Mouse (Mus musculus): ENCODE results near the gene Sec22c. TPM values are rescaled to one million over a fixed set of nuclear protein-coding genes. Genes with fewer than 3 reads are reported as not detected.
A peak's percentile ranks its signal among the peaks of the same experiment; 100 is the strongest.

Sec22c gene
- polyA plus RNA-seq, 1 experiment from 2014 or later: 7.4 TPM

GRCm38 (mm10) chr9:121719347-121720331, 14.3 kb upstream of the Sec22c start:
- H3K9ac ChIP-seq (ENCODE audit: low read depth, low read length): peak overlapping the region; percentile 95
- peak; percentile 72 for ATAC-seq (replicated peaks; ENCODE audit: low FRiP score, low read depth)
- TF ChIP-seq CTCF (IDR thresholded peaks at IDR 0.05; ENCODE audit: low read depth): no peak

GRCm38 (mm10) chr9:121718792-121719318, 13.6 kb upstream of the Sec22c start, which contains the start of gene Nktr:
Gene Nktr, plus strand, starts transcription at chr9:121719169.
- Histone ChIP-seq H3K9me3 (replicated peaks; ENCODE audit: low read length) (no peaks in the 10 kb centered on the region), H3K4me2 (ENCODE audit: low read length) (peak within 1 kb of the TSS; percentile 84), H3K36me3 (ENCODE audit: insufficient read depth, low read length) (no peaks in the 10 kb centered on the region), H3K9ac (ENCODE audit: low read depth, low read length) (peak within 1 kb of the TSS; percentile 95), H3K27ac (peak within 1 kb of the TSS; percentile 98), H3K4me1 (replicated peaks; ENCODE audit: insufficient read depth, low read length) (0 out of 2 replicates have a peak, but pooled peaks cover 2% of the 10 kb centered on the region), H3K4me3 (replicated peaks; ENCODE audit: low read depth, low read length) (peak within 1 kb of the TSS; percentile 71), H3K27me3 (ENCODE audit: insufficient read depth, low read length) (no peaks in the 10 kb centered on the region)
- peak; percentile 38 for TF ChIP-seq CTCF (IDR thresholded peaks at IDR 0.05; ENCODE audit: low read depth)
- WGBS: under 1% methylated on average over 60 of the region's 61 CpGs
- DNase-seq (ENCODE audit: low spot score): peak; percentile 99
- ATAC-seq (replicated peaks; ENCODE audit: low FRiP score, low read depth): peak; percentile 99

More at GRCm38 (mm10) chr9:121719347-121720331, 14.3 kb upstream of the Sec22c start:
- no peaks in the 10 kb centered on the region for H3K36me3 ChIP-seq (ENCODE audit: insufficient read depth, low read length)
- H3K4me3 ChIP-seq (replicated peaks; ENCODE audit: low read depth, low read length): peak overlapping the region; percentile 71
- peak; percentile 66 for DNase-seq (ENCODE audit: low spot score)
- WGBS: under 1% methylated on average over 69 of the region's 87 CpGs
- H3K27me3 ChIP-seq (ENCODE audit: insufficient read depth, low read length): no peaks in the 10 kb centered on the region
- peak overlapping the region; percentile 84 for H3K4me2 ChIP-seq (ENCODE audit: low read length)
- 0 out of 2 replicates have a peak, but pooled peaks cover 2% of the 10 kb centered on the region for H3K4me1 ChIP-seq (replicated peaks; ENCODE audit: insufficient read depth, low read length)
- H3K27ac ChIP-seq: peak overlapping the region; percentile 98
- no peaks in the 10 kb centered on the region for H3K9me3 ChIP-seq (replicated peaks; ENCODE audit: low read length)

- no peaks in the 10 kb centered on the region for H3K27me3 ChIP-seq (ENCODE audit: insufficient read depth, low read length)
- WGBS: 68% methylated on average over 15 of the region's 15 CpGs
- H3K9ac ChIP-seq (ENCODE audit: low read depth, low read length): peak overlapping the region; percentile 52
- no peaks in the 10 kb centered on the region for H3K9me3 ChIP-seq (replicated peaks; ENCODE audit: low read length)
- DNase-seq (ENCODE audit: low spot score): no peak
- TF ChIP-seq CTCF (IDR thresholded peaks at IDR 0.05; ENCODE audit: low read depth): no peak
- peak overlapping the region; percentile 98 for H3K27ac ChIP-seq
- H3K36me3 ChIP-seq (ENCODE audit: insufficient read depth, low read length): no peaks in the 10 kb centered on the region
- H3K4me2 ChIP-seq (ENCODE audit: low read length): peak overlapping the region; percentile 49
- peak overlapping the region; percentile 71; the same call in 1 of the 2 replicates for H3K4me3 ChIP-seq (replicated peaks; ENCODE audit: low read depth, low read length)
- H3K4me1 ChIP-seq (replicated peaks; ENCODE audit: insufficient read depth, low read length): 0 out of 2 replicates have a peak, but pooled peaks cover 2% of the 10 kb centered on the region
- peak; percentile 5; the same call in 1 of the 2 replicates for ATAC-seq (replicated peaks; ENCODE audit: low FRiP score, low read depth)
These were observed 12.9 kb upstream of the Sec22c start for GRCm38 (mm10) chr9:121718070-121718705.

- Histone ChIP-seq H3K4me1 (replicated peaks; ENCODE audit: insufficient read depth, low read length) (0 out of 2 replicates have a peak, but pooled peaks cover 6% of the 10 kb centered on the region), H3K9me3 (replicated peaks; ENCODE audit: low read length) (no peaks in the 10 kb centered on the region), H3K36me3 (ENCODE audit: insufficient read depth, low read length) (no peaks in the 10 kb centered on the region), H3K9ac (ENCODE audit: low read depth, low read length) (no peak overlapping the region), H3K27me3 (ENCODE audit: insufficient read depth, low read length) (no peaks in the 10 kb centered on the region), H3K27ac (no peak overlapping the region), H3K4me2 (ENCODE audit: low read length) (no peak overlapping the region), H3K4me3 (replicated peaks; ENCODE audit: low read depth, low read length) (no peak overlapping the region)
- no peak for TF ChIP-seq CTCF (IDR thresholded peaks at IDR 0.05; ENCODE audit: low read depth)
- ATAC-seq (replicated peaks; ENCODE audit: low FRiP score, low read depth): no peak
- 85% methylated on average over 2 of the region's 2 CpGs for WGBS
- DNase-seq (ENCODE audit: low spot score): no peak
These were observed 11.8 kb upstream of the Sec22c start for GRCm38 (mm10) chr9:121717048-121717447.

GRCm38 (mm10) chr9:121710584-121710975, 5.3 kb upstream of the Sec22c start:
- TF ChIP-seq CTCF (IDR thresholded peaks at IDR 0.05; ENCODE audit: low read depth): no peak
- Histone ChIP-seq H3K9me3 (replicated peaks; ENCODE audit: low read length) (no peaks in the 10 kb centered on the region), H3K36me3 (ENCODE audit: insufficient read depth, low read length) (no peaks in the 10 kb centered on the region), H3K27ac (peak overlapping the region; percentile 95), H3K4me2 (ENCODE audit: low read length) (peak overlapping the region; percentile 78), H3K9ac (ENCODE audit: low read depth, low read length) (peak overlapping the region; percentile 90), H3K27me3 (ENCODE audit: insufficient read depth, low read length) (no peaks in the 10 kb centered on the region), H3K4me1 (replicated peaks; ENCODE audit: insufficient read depth, low read length) (peaks cover 13% of the 10 kb centered on the region), H3K4me3 (replicated peaks; ENCODE audit: low read depth, low read length) (peak overlapping the region; percentile 79)
- peak; percentile 29 for ATAC-seq (replicated peaks; ENCODE audit: low FRiP score, low read depth)
- WGBS: 0% methylated on average over 18 of the region's 18 CpGs
- DNase-seq (ENCODE audit: low spot score): peak; percentile 58
